Mouse (Mus musculus): ENCODE data around the gene Pfkfb2. TPM values are rescaled to one million over a fixed set of nuclear protein-coding genes. Genes with fewer than 3 reads are reported as not detected.
"Not testable (repeated sequence)": the region's sequence is repeated elsewhere in the genome, so short reads cannot be mapped to it uniquely, and the experiment has no call there.

The Pfkfb2 gene
- total RNA-seq, 2 experiments from 2014 or later = 37.6 to 48.4 TPM

DNA sequence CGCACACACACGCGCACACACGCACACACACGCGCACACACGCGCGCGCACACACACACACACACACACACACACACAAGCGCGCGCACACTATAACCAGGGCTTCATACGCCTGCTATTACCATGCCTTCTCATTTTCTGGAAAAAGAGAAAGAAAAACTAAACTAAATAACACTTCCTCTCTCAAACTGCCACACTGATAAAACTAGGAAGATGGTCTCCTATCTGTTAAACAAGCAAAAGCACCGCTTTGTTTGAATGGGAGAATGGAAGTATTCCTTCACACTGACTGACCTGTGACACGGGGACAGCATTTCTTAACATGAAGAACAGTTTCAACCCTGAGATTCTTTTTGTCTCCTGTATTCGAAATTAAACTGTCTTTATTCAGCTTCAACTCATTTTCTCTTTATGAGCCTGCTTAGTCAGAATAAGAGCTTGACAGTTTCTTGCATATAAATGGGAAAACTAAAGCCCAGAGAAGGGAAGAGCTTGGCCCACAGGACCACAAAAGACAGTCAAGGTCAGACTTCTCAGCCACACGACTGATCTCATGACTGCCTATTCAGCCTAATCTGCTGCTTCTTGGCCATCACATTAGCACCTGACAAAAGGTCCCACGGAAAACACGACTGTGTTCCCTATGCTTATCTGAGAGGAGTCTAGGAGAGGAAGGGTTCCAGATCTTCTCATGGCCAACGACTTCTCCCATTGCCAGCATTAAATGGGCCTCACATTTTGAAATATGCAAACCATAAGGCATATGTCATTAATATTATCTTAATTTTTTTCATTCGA is 18.6 kb downstream of the Pfkfb2 start:
- no peak for DNase-seq (ENCODE audit: low spot score in 2 of 2)
- intact Hi-C loops (cut with DNase I) = no loop called here

DNA sequence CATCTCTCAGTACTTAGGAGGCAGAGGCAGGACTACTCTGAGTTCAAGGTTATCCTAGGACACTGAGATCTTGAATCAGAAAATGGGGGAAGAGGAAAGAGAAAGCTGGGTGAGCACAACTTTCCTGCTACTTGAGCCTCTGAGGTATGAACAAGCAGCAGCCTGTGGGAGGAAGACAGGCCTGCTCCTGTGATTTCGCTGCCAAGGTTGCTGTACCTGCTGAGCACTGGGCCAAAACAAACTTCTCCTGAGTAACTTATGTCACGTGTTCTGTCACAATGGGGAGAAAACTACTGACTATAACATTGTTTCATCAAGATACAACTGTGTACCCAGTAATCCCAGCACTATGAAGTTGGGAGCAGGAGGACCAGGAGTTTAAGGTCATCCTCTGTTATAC is 25.4 kb downstream of the Pfkfb2 start:
- no peak for DNase-seq (ENCODE audit: low spot score in 2 of 2)
- intact Hi-C loops (cut with DNase I) = loop anchor here (10.0 kb wide), 1 partner anchor 551 kb away; no protein-coding TSS in a partner anchor

DNA sequence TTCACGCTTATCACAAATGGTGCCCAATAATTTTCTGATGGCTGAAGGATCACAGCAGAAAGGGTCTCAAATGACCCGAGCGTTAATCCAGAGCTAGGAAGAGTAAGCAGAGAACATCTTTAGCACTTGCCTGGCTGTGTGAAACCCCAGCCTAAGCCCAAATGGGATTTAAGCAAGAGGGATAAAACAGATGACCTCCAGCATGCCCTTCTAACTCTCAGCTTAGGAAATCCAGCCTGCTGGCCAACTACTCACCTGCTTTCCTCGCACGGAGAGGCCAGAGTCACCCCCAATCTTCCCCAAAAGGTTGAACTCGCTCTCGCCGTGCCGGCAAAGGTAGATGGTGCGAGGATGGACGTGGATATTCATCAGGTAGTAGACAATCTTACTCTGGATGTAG is 27.1 kb downstream of the Pfkfb2 start:
- intact Hi-C loops (cut with DNase I) = loop anchor here (10.0 kb wide), 1 partner anchor 553 kb away; no protein-coding TSS in a partner anchor
- DNase-seq (ENCODE audit: low spot score in 2 of 2) = no peak

DNA sequence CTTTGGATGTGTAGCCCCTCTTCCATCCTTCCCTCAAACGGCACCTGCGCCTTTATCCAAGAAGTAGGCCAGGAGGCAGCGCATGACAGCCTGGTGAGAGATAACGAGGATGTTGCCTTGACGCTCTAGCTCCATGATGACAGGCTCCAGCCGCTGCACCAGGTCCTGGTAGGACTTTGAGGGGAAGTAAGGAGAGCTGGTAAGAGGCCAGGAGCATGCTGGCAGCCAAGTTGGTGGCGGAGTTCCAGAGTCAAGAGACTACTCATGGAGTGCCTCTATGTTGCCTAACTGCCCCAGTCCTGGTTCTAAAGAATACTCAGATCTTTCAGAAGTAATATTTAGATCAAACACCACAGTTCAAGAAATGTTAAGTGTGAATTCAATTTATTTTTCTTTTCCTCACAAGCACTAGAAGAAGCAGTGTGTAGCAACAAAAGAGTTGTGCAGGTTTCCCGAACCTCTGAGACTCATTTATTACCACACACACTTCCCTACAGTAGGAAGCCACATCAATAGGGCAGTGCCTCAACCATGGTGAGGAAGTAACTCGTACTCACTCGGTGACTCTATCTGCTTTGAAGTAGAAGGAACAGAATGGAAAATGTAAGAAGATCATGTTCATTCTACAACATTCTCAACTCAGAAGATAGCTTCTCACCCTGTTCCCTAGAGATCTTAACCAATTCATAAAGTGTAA is 29.0 kb downstream of the Pfkfb2 start:
- intact Hi-C loops (cut with DNase I) = loop anchor here (10.0 kb wide), 1 partner anchor 555 kb away; no protein-coding TSS in a partner anchor
- DNase-seq (ENCODE audit: low spot score in 2 of 2) = peak in 1 of 2 experiments; percentile 33

DNA sequence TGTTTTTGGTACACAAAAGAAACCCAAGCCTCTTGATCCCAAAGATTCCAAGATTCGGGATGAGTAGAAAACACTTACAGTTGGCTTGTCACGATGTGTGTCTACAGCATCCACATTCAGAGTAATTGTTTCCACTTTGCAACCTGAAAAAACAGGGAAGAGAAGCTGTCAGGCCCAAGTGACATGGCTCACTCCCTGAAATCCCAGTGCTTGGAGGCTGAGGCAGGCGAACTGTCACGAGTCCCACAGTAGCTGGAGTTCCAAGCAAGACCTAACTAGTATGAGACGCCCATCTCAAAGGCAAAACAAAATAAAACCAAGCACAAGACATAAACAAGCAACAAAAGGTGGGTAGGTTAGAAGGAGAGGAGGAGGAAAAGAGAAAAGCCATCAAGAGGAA is 30.5 kb downstream of the Pfkfb2 start:
- DNase-seq (ENCODE audit: low spot score in 2 of 2) = no peak
- intact Hi-C loops (cut with DNase I) = no loop called here

DNA sequence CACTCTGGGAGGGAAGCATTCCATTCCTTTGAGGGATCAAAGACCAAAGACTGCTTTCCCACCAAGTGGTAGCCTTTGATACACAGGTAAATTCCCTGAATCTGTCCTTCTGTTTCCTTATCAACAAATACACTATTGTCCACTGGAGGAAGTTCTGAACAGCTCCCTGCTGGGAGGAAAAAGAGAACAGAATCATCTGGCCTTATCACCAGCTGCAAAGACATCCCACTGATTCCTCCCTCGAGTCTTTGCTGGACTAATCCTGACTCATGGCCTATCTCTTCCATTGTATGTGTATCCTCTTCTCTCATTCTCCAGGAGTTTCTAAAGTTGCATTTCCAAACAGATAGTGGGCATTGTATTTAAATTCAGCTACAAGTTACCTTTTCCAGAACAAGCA is 45.1 kb downstream of the Pfkfb2 start:
- no peak for DNase-seq (ENCODE audit: low spot score in 2 of 2)
- intact Hi-C loops (cut with DNase I) = no loop called here

DNA sequence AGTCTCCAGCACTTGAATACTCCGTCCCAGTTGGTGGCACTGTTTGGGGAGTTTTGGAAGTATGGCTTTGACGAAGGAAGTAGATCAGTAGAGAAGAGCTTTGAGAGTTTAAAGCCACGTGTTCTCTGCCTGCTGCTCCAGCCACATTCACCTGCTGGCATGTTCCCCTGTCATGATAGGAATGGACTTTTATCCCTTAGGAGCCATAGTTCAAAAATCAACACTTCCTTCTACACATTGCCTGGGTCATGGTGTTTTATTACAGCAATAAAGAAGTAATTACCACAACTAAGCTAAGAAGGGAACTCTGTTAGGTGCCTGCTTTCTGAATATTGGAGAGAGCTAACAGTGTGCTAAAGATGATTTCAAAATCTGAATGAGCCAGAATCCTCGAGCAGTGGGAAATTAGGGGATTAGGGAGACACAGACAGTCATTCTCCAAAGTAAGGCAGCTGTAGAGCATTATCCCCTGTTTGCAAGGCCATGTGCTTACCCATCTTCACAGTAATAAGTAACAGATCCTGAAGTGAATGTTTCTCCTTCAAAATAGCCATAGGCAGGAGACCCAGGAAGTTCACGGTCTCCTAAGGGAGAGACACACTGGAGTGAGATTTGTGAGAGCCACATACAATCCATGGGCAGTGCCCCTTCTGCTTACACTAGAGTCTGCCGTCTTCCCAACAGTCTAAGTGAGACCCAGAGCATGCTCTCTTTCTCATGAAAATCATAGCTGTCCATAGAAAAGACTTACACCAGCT is 47.2 kb downstream of the Pfkfb2 start:
- intact Hi-C loops (cut with DNase I) = no loop called here

DNA sequence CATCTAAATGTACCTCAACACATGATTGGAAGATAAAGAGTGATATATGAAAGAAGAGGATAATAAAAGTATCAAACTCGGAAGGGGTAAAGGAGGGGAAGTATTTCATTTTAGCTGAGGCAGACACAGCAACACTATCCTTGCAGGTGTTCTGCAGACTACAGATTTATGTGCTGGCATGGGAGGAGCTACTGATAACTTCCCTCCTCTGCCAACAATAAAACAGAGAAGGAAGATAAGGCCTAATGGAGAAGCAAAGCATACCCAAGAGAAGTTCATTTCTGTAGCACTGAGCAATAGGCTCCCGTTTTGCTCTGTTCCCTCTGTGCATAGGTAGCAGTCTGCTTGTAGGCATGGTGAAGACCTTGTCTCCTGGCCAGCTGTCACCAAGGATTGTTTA is 48.0 kb downstream of the Pfkfb2 start:
- DNase-seq (ENCODE audit: low spot score in 2 of 2) = no peak
- intact Hi-C loops (cut with DNase I) = no loop called here

More for the DNA sequence above, 47.2 kb downstream of the Pfkfb2 start:
- DNase-seq (ENCODE audit: low spot score in 2 of 2) = no peak

DNA sequence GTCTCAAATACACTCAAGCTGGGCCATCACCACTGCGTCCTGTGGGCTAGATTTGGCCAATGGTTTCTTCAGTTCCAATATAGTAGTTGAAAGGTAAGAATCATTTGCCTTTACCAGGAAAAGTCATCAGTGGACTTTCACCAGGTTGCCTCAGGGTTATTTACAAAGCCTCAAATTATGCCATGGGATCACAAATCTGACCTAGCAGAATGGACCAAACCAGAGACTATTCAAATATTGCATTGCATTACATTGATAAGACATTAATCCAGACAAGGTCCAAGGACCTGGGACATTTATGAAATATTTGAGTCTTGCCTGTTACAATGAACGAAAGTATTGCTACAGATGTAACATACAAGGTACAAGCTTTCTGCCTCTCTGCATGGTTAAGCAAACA is 50.5 kb downstream of the Pfkfb2 start:
- DNase-seq (ENCODE audit: low spot score in 2 of 2) = no peak
- intact Hi-C loops (cut with DNase I) = no loop called here

DNA sequence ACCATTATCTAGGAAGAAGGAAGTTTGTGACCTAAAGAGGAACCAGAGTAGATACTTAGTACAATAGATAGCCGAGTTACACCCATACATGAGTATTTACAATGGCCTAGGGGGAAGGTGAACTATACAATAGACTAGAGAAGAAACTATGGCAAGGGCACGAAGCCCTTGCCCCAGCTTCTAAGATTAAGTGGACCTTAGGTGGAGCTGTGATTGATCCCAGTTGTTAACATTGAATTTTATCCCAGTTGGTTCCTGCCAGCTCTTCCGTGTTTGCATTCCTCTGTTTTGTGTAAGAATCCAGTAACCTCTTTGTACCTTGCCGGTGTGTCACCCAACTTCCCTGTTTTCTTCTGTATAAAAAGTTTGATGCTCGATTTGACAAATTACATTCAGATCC is 65.5 kb downstream of the Pfkfb2 start:
- intact Hi-C loops (cut with DNase I); DNase-seq (ENCODE audit: low spot score in 2 of 2): not testable (repeated sequence)

DNA sequence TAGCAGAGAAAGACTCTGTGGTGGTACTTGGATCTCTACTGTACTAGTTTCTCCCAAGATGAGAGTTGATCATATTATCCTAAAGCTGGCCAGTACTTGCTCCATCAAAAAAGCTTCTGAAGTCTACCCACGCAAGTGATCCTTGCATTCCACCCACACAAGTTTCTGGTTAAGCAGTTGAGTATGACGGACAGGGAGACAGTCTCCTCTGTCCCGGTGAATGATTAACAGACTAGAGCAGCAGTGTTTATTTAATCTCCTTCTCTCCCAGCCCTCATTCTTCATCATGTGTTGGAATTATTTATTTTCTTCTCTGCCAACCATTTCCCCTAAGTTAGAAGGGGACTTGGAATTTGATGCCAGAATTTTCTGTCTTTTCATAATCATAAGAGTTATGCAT is 67.6 kb downstream of the Pfkfb2 start, which contains the start of gene C4bp:
C4bp (minus strand) TSS at position 179 of the 400 bp plus-strand sequence.
- DNase-seq (ENCODE audit: low spot score in 2 of 2) = no peak
- intact Hi-C loops (cut with DNase I) = no loop called here

DNA sequence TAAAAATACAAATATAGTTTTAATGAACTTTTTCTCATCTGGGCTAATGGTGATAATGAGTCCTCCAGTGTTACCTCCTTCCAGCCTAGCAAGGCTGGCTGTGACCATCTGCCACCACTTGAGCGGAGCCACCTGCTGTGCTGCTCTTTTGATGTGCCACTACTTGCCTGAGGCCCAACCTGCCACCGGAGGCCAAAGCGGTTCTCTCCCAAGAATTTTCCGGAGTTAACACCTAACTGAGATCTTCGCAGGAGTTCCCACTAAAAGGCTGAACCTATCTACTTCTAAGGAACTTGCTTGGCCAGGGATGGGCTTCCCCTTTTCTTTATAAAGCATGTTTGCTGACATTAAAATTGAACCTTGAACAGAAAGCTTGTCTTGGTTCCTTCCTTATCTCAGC is 69.4 kb downstream of the Pfkfb2 start:
- intact Hi-C loops (cut with DNase I); DNase-seq (ENCODE audit: low spot score in 2 of 2): not testable (repeated sequence)

DNA sequence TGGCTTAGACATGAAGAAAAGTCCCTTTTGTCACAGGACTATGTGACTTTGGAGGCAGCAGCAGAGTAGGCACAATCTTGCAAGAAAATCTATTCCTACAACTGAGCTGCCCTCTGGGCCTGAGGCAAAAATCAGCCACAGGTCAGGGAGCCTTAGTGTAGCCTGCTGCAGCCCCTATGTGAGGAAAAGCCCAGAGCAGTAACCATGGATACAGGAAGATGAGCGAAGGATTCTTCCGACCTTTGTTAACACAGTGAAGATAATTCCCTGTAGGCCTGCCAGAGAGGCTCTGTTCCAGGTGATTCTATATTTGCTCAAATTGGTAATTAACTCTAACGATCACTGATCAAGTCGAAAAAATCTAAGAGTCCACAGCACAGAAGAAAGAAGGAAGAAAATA is 85.0 kb downstream of the Pfkfb2 start:
- intact Hi-C loops (cut with DNase I) = no loop called here
- DNase-seq (ENCODE audit: low spot score in 2 of 2) = no peak

DNA sequence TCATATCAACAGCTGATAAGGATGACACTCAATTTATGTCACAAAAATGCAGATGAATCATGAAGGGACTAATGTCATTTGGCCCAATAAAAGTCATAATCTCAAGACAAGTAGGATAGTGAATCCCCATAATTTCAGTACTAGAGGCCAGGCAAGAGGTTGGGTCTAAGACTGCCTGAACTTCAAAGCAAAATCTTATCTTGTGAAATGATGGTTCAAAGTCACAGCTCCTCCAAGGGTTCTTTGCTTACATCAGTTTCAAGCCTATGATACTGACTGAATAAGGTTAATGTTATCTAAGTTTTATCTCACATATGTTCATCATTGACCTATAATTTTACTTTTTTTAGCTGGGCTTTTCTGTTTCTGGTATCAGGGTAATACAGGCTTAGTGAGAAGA is 88.1 kb downstream of the Pfkfb2 start:
- intact Hi-C loops (cut with DNase I) = no loop called here

More for the DNA sequence above, 88.1 kb downstream of the Pfkfb2 start:
- no peak for DNase-seq (ENCODE audit: low spot score in 2 of 2)

Other genes starting within 250 kb of the Pfkfb2 start
- not detected for gene Zp3r, start 99.6 kb downstream of the Pfkfb2 start, total RNA-seq (2021)
- not detected for gene C4bp, start 67.6 kb downstream of the Pfkfb2 start, total RNA-seq (2021)
- not detected for gene Gm29427, start 13.5 kb downstream of the Pfkfb2 start, total RNA-seq (2021)
- gene Yod1, start 11.9 kb downstream of the Pfkfb2 start, total RNA-seq (2021) = 10 to 100 TPM; 16.2 to 16.9 TPM
- gene AA986860, start 2.7 kb upstream of the Pfkfb2 start, total RNA-seq (2021) = 1 to 10 TPM; 1.8 TPM
- gene Fcamr, start 71.6 kb upstream of the Pfkfb2 start, total RNA-seq (2021) = not detected
- not detected for gene Pigr, start 97.4 kb upstream of the Pfkfb2 start, total RNA-seq (2021)
- gene Fcmr, start 136.4 kb upstream of the Pfkfb2 start, total RNA-seq (2021) = not detected
- not detected for gene Il24, start 158.2 kb upstream of the Pfkfb2 start, total RNA-seq (2021)
- not detected for gene Il20, start 182.2 kb upstream of the Pfkfb2 start, total RNA-seq (2021)
- gene Il19, start 210.9 kb upstream of the Pfkfb2 start, total RNA-seq (2021) = not detected